Mouse (Mus musculus): Measurements from ENCODE around the gene Scyl1. TPM values are rescaled to one million over a fixed set of nuclear protein-coding genes. Genes with fewer than 3 reads are reported as not detected.
"Not testable (repeated sequence)": the region's sequence is repeated elsewhere in the genome, so short reads cannot be mapped to it uniquely, and the experiment has no call there.

Scyl1 gene
- 76.3 and 83.2 TPM in 2 replicates for polyA plus RNA-seq (2015; fragmentation: Nextera tagmentation; extraction: Ambion mirVana)

- peak within 1 kb of the TSS; percentile 60 for H3K4me3 ChIP-seq (ENCODE audit: low read length)
- peak within 1 kb of the TSS; percentile 77 for H3K9ac ChIP-seq (ENCODE audit: low read length)
- H3K4me2 ChIP-seq (ENCODE audit: low read depth, low read length), result peak within 1 kb of the TSS; percentile 95
- H3K4me1 ChIP-seq (replicated peaks; ENCODE audit: control insufficient read depth, insufficient read depth, low read length), result peaks cover 11% of the 10 kb centered on the region
- ATAC-seq (ENCODE audit: low read depth), result peak; percentile 98
- under 1% methylated on average over 64 of the region's 64 CpGs for WGBS
- H3K27ac ChIP-seq (ENCODE audit: low read length), result peak within 1 kb of the TSS; percentile 73
- peaks cover 16% of the 10 kb centered on the region for H3K36me3 ChIP-seq (ENCODE audit: control insufficient read depth, insufficient read depth, low read length)
- no peaks in the 10 kb centered on the region for H3K27me3 ChIP-seq (ENCODE audit: control insufficient read depth, insufficient read depth, low read depth, low read length)
- H3K9me3 ChIP-seq (ENCODE audit: control insufficient read depth, low read length), result no peaks in the 10 kb centered on the region
These were observed at the start of gene Scyl1 for GRCm38 (mm10) chr19:5770925-5771860. TSS of gene Scyl1 (minus strand) at chr19:5771419.

- Histone ChIP-seq H3K27me3 (ENCODE audit: control insufficient read depth, insufficient read depth, low read depth, low read length) (no peaks in the 10 kb centered on the region), H3K4me3 (ENCODE audit: low read length) (no peak overlapping the region), H3K9me3 (ENCODE audit: control insufficient read depth, low read length) (no peaks in the 10 kb centered on the region), H3K4me2 (ENCODE audit: low read depth, low read length) (no peak overlapping the region), H3K27ac (ENCODE audit: low read length) (no peak overlapping the region; the same call in 1 of the 2 replicates), H3K36me3 (ENCODE audit: control insufficient read depth, insufficient read depth, low read length) (no peaks in the 10 kb centered on the region), H3K9ac (ENCODE audit: low read length) (no peak overlapping the region), H3K4me1 (replicated peaks; ENCODE audit: control insufficient read depth, insufficient read depth, low read length) (peaks cover 46% of the 10 kb centered on the region)
- ATAC-seq (ENCODE audit: low read depth), result no peak
- 47% methylated on average over 12 of the region's 12 CpGs for WGBS
These were observed 48.3 kb upstream of the Scyl1 start for GRCm38 (mm10) chr19:5819549-5819948.

DNA sequence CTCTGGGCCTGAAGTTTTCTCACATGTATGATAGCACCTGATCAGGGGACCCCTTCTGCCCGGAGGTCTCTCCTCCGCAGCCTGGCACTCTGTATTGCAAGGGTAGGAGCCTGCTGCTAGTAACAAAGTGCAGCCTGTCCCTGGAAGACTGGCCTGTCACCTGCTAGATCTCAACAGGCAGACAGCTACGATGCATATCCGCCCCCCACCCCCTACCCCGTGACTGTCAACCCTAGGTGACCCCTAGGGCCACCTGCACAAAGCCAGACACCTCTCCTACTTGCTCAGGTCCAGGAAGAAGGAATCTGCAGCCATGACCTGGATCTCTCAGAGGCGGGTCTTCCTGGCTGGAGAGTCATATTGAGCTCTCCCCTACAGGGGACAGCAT is 47.4 kb upstream of the Scyl1 start:
- H3K27ac ChIP-seq (ENCODE audit: low read length), result no peak overlapping the region
- no peak overlapping the region for H3K9ac ChIP-seq (ENCODE audit: low read length)
- no peaks in the 10 kb centered on the region for H3K9me3 ChIP-seq (ENCODE audit: control insufficient read depth, low read length)
- H3K4me2 ChIP-seq (ENCODE audit: low read depth, low read length), result no peak overlapping the region
- 71% methylated on average over 6 of the region's 6 CpGs for WGBS
- peaks cover 36% of the 10 kb centered on the region for H3K4me1 ChIP-seq (replicated peaks; ENCODE audit: control insufficient read depth, insufficient read depth, low read length)
- no peaks in the 10 kb centered on the region for H3K36me3 ChIP-seq (ENCODE audit: control insufficient read depth, insufficient read depth, low read length)
- no peaks in the 10 kb centered on the region for H3K27me3 ChIP-seq (ENCODE audit: control insufficient read depth, insufficient read depth, low read depth, low read length)
- ATAC-seq (ENCODE audit: low read depth), result no peak
- no peak overlapping the region for H3K4me3 ChIP-seq (ENCODE audit: low read length)

GRCm38 (mm10) chr19:5817703-5818589 is 46.7 kb upstream of the Scyl1 start:
- H3K27ac ChIP-seq (ENCODE audit: low read length), result peak overlapping the region; percentile 68
- peak overlapping the region; percentile 20 for H3K4me3 ChIP-seq (ENCODE audit: low read length)
- no peaks in the 10 kb centered on the region for H3K27me3 ChIP-seq (ENCODE audit: control insufficient read depth, insufficient read depth, low read depth, low read length)
- peaks cover 30% of the 10 kb centered on the region for H3K4me1 ChIP-seq (replicated peaks; ENCODE audit: control insufficient read depth, insufficient read depth, low read length)
- H3K9me3 ChIP-seq (ENCODE audit: control insufficient read depth, low read length), result no peaks in the 10 kb centered on the region
- 18% methylated on average over 21 of the region's 21 CpGs for WGBS
- no peaks in the 10 kb centered on the region for H3K36me3 ChIP-seq (ENCODE audit: control insufficient read depth, insufficient read depth, low read length)
- H3K4me2 ChIP-seq (ENCODE audit: low read depth, low read length), result peak overlapping the region; percentile 48
- H3K9ac ChIP-seq (ENCODE audit: low read length), result peak overlapping the region; percentile 76
- ATAC-seq (ENCODE audit: low read depth), result peak; percentile 74

GRCm38 (mm10) chr19:5815928-5816327 is 44.7 kb upstream of the Scyl1 start:
- no peaks in the 10 kb centered on the region for H3K36me3 ChIP-seq (ENCODE audit: control insufficient read depth, insufficient read depth, low read length)
- H3K9ac ChIP-seq (ENCODE audit: low read length), result no peak overlapping the region
- 64% methylated on average over 4 of the region's 4 CpGs for WGBS
- no peaks in the 10 kb centered on the region for H3K9me3 ChIP-seq (ENCODE audit: control insufficient read depth, low read length)
- no peak overlapping the region for H3K4me3 ChIP-seq (ENCODE audit: low read length)
- H3K4me2 ChIP-seq (ENCODE audit: low read depth, low read length), result no peak overlapping the region
- H3K4me1 ChIP-seq (replicated peaks; ENCODE audit: control insufficient read depth, insufficient read depth, low read length), result peaks cover 38% of the 10 kb centered on the region
- H3K27ac ChIP-seq (ENCODE audit: low read length), result no peak overlapping the region
- ATAC-seq (ENCODE audit: low read depth), result no peak
- H3K27me3 ChIP-seq (ENCODE audit: control insufficient read depth, insufficient read depth, low read depth, low read length), result no peaks in the 10 kb centered on the region

- H3K9ac ChIP-seq (ENCODE audit: low read length), result no peak overlapping the region
- 65% methylated on average over 7 of the region's 7 CpGs for WGBS
- H3K27ac ChIP-seq (ENCODE audit: low read length), result 0 out of 2 replicates have a peak overlapping the region, but pooled peaks have one; percentile 8
- no peaks in the 10 kb centered on the region for H3K27me3 ChIP-seq (ENCODE audit: control insufficient read depth, insufficient read depth, low read depth, low read length)
- no peak for ATAC-seq (ENCODE audit: low read depth)
- H3K4me3 ChIP-seq (ENCODE audit: low read length), result no peak overlapping the region
- no peak overlapping the region for H3K4me2 ChIP-seq (ENCODE audit: low read depth, low read length)
- H3K4me1 ChIP-seq (replicated peaks; ENCODE audit: control insufficient read depth, insufficient read depth, low read length), result peaks cover 47% of the 10 kb centered on the region
- no peaks in the 10 kb centered on the region for H3K36me3 ChIP-seq (ENCODE audit: control insufficient read depth, insufficient read depth, low read length)
- H3K9me3 ChIP-seq (ENCODE audit: control insufficient read depth, low read length), result no peaks in the 10 kb centered on the region
These were observed 43.8 kb upstream of the Scyl1 start for GRCm38 (mm10) chr19:5815010-5815409.

DNA sequence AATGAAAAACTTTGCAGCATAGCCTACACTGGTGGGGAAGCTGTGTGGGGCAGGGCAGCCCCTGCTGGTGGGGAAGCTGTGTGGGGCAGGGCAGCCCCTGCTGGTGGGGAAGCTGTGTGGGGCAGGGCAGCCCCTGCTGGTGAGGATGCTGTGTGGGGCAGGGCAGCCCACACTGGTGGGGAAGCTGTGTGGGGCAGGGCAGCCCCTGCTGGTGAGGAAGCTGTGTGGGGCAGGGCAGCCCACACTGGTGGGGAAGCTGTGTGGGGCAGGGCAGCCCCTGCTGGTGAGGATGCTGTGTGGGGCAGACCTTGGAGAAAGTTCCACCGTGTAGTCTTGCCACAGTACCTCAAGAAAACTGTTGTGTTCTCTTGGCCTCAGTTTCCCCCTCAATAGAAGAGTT is 42.8 kb upstream of the Scyl1 start:
- not testable (repeated sequence) for H3K36me3 ChIP-seq (ENCODE audit: control insufficient read depth, insufficient read depth, low read length); H3K9me3 ChIP-seq (ENCODE audit: control insufficient read depth, low read length); H3K4me2 ChIP-seq (ENCODE audit: low read depth, low read length); ATAC-seq (ENCODE audit: low read depth); H3K4me3 ChIP-seq (ENCODE audit: low read length); H3K27ac ChIP-seq (ENCODE audit: low read length); H3K27me3 ChIP-seq (ENCODE audit: control insufficient read depth, insufficient read depth, low read depth, low read length)
- Histone ChIP-seq H3K9ac (ENCODE audit: low read length) (0 out of 2 replicates have a peak overlapping the region, but pooled peaks have one; percentile 20), H3K4me1 (replicated peaks; ENCODE audit: control insufficient read depth, insufficient read depth, low read length) (peaks cover 51% of the 10 kb centered on the region)
- 27% methylated on average over 1 of the region's 1 CpGs for WGBS

DNA sequence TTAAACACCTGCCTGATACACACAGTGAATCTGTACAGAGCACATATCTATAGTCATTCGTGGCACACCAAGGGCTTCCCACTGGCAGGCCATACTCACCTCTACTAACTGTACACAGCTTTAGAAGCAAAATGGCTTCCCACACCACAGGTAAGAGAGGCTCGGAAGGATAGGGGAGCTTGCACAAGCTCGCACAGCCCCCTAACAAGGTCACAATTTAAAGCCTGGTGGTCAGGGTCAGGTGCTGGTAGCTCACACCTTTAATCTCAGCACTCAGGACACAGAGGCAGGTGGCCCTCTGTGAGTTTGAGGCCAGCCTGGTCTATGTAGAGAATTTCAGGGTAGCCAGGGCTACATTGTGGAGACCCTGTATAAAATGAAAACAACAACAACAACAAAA is 42.3 kb upstream of the Scyl1 start:
- WGBS, result 86% methylated on average over 3 of the region's 3 CpGs
- ATAC-seq (ENCODE audit: low read depth), result no peak
- Histone ChIP-seq H3K27me3 (ENCODE audit: control insufficient read depth, insufficient read depth, low read depth, low read length) (no peaks in the 10 kb centered on the region), H3K4me1 (replicated peaks; ENCODE audit: control insufficient read depth, insufficient read depth, low read length) (peaks cover 56% of the 10 kb centered on the region), H3K9ac (ENCODE audit: low read length) (no peak overlapping the region), H3K9me3 (ENCODE audit: control insufficient read depth, low read length) (no peaks in the 10 kb centered on the region), H3K27ac (ENCODE audit: low read length) (no peak overlapping the region), H3K4me3 (ENCODE audit: low read length) (no peak overlapping the region), H3K36me3 (ENCODE audit: control insufficient read depth, insufficient read depth, low read length) (no peaks in the 10 kb centered on the region), H3K4me2 (ENCODE audit: low read depth, low read length) (no peak overlapping the region)
